Mouse (Mus musculus) liver, embryonic 13.5 days (tissue): ENCODE data around the gene Klrg1. TPM values are rescaled to one million over a fixed set of nuclear protein-coding genes. Genes with fewer than 3 reads are reported as not detected.

Source experiments
- ATAC-seq: fragments of 200-750 bp; cut with Nextera tagmentation; 2 replicates; pipeline ENCODE4 v1.8.0; 2017; ENCODE audit warnings: low read depth, mild to moderate bottlenecking, moderate number of reproducible peaks, moderate library complexity
- DNase-seq: peaks from one replicate; pipeline ENCODE4 v3.0.0; 2022
- H3K27ac ChIP-seq: fragments of 300-500 bp; sonication (generic); 2 replicates; pipeline ENCODE4 v1.5.1; 2015; ENCODE audit warnings: moderate library complexity, mild to moderate bottlenecking, inconsistent platforms
- H3K27me3 ChIP-seq: fragments of 300-500 bp; sonication (generic); 2 replicates; pipeline ENCODE4 v1.6.1; 2015; ENCODE audit warnings: mild to moderate bottlenecking, inconsistent platforms
- H3K36me3 ChIP-seq: fragments of 300-500 bp; sonication (generic); 2 replicates; pipeline ENCODE4 v1.6.1; 2015; ENCODE audit warnings: mild to moderate bottlenecking, inconsistent platforms
- H3K4me1 ChIP-seq: fragments of 300-500 bp; sonication (generic); replicated peaks from 2 replicates; pipeline ENCODE4 v1.6.1; 2015; ENCODE audit warnings: inconsistent platforms
- H3K4me2 ChIP-seq: fragments of 300-500 bp; sonication (generic); 2 replicates; pipeline ENCODE4 v1.6.1; 2015; ENCODE audit warnings: inconsistent platforms, mild to moderate bottlenecking, moderate library complexity
- H3K4me3 ChIP-seq: fragments of 300-500 bp; sonication (generic); replicated peaks from 2 replicates; pipeline ENCODE4 v1.5.1; 2015; ENCODE audit warnings: mild to moderate bottlenecking, inconsistent platforms
- H3K9ac ChIP-seq: fragments of 300-500 bp; sonication (generic); 2 replicates; pipeline ENCODE4 v1.6.1; 2015; ENCODE audit warnings: mild to moderate bottlenecking, inconsistent platforms
- H3K9me3 ChIP-seq: fragments of 300-500 bp; sonication (generic); replicated peaks from 2 replicates; pipeline ENCODE4 v1.6.1; 2016; ENCODE audit warnings: inconsistent platforms
- whole genome bisulfite sequencing: fragments of 180-500 bp; shearing (Covaris S2); methylation state at CpG from one replicate; pipeline ENCODE4 v1.1.7; 2015; ENCODE audit not compliant: insufficient replicate concordance; 5-methylcytosine and 5-hydroxymethylcytosine counted together
- polyA plus RNA-seq: library from polyadenylated mRNA; unstranded; fragments of >200 nt; fragmentation: Nextera tagmentation; extraction: Ambion mirVana; gene quantifications from 2 replicates; pipeline ENCODE4 v1.2.1, GENCODE M21; 2015

The Klrg1 gene
- not detected in 2 replicates for polyA plus RNA-seq

- Histone ChIP-seq H3K36me3 (no peaks in the 10 kb centered on the region), H3K27ac (no peak within 1 kb of the TSS), H3K4me3 (no peak within 1 kb of the TSS), H3K27me3 (no peaks in the 10 kb centered on the region), H3K4me2 (no peak within 1 kb of the TSS), H3K9me3 (no peaks in the 10 kb centered on the region), H3K4me1 (no peaks in the 10 kb centered on the region), H3K9ac (no peak within 1 kb of the TSS)
- DNase-seq, result no peak
- no peak for ATAC-seq
- 66% methylated on average over 6 of the region's 6 CpGs for WGBS
Measured at GRCm38 (mm10) chr6:122282782-122283181, at the start of gene Klrg1. Gene Klrg1, minus strand, starts transcription at chr6:122282882.

- no peaks in the 10 kb centered on the region for H3K27me3 ChIP-seq
- 77% methylated on average over 6 of the region's 6 CpGs for WGBS
- no peak for ATAC-seq
- DNase-seq, result no peak
- H3K4me3 ChIP-seq, result no peak overlapping the region
- no peak overlapping the region for H3K9ac ChIP-seq
- H3K36me3 ChIP-seq, result peaks cover 17% of the 10 kb centered on the region
- H3K27ac ChIP-seq, result no peak overlapping the region
- H3K9me3 ChIP-seq, result no peaks in the 10 kb centered on the region
- no peaks in the 10 kb centered on the region for H3K4me1 ChIP-seq
- no peak overlapping the region for H3K4me2 ChIP-seq
Measured at GRCm38 (mm10) chr6:122325361-122325975, 42.8 kb upstream of the Klrg1 start.

GRCm38 (mm10) chr6:122318726-122319125 lies 36.0 kb upstream of the Klrg1 start:
- Histone ChIP-seq H3K9me3 (no peaks in the 10 kb centered on the region), H3K9ac (no peak overlapping the region), H3K4me3 (no peak overlapping the region), H3K27me3 (no peaks in the 10 kb centered on the region), H3K36me3 (peaks cover 74% of the 10 kb centered on the region), H3K4me1 (no peaks in the 10 kb centered on the region), H3K27ac (no peak overlapping the region), H3K4me2 (no peak overlapping the region)
- ATAC-seq, result no peak
- WGBS, result 71% methylated on average over 1 of the region's 1 CpGs
- DNase-seq, result no peak

- WGBS, result 38% methylated on average over 5 of the region's 5 CpGs
- Histone ChIP-seq H3K4me2 (peak overlapping the region; percentile 88), H3K4me3 (peak overlapping the region; percentile 99), H3K27ac (peak overlapping the region; percentile 89), H3K27me3 (no peaks in the 10 kb centered on the region), H3K4me1 (peaks cover 27% of the 10 kb centered on the region), H3K36me3 (peaks cover 40% of the 10 kb centered on the region), H3K9me3 (no peaks in the 10 kb centered on the region), H3K9ac (peak overlapping the region; percentile 98)
- DNase-seq (no peak), ATAC-seq (no peak)
Measured at GRCm38 (mm10) chr6:122310187-122310820, 27.6 kb upstream of the Klrg1 start.

GRCm38 (mm10) chr6:122309446-122309960 lies 26.8 kb upstream of the Klrg1 start:
- peaks cover 27% of the 10 kb centered on the region for H3K4me1 ChIP-seq
- H3K4me3 ChIP-seq, result peak overlapping the region; percentile 99
- H3K4me2 ChIP-seq, result peak overlapping the region; percentile 88
- H3K9ac ChIP-seq, result peak overlapping the region; percentile 98
- WGBS, result 2% methylated on average over 11 of the region's 11 CpGs
- peak overlapping the region; percentile 89 for H3K27ac ChIP-seq
- ATAC-seq, result no peak
- no peaks in the 10 kb centered on the region for H3K27me3 ChIP-seq
- peaks cover 32% of the 10 kb centered on the region for H3K36me3 ChIP-seq
- H3K9me3 ChIP-seq, result no peaks in the 10 kb centered on the region
- peak; percentile 15 for DNase-seq

- Histone ChIP-seq H3K9me3 (no peaks in the 10 kb centered on the region), H3K4me2 (peak within 1 kb of the TSS; percentile 88), H3K9ac (peak within 1 kb of the TSS; percentile 98), H3K4me3 (peak within 1 kb of the TSS; percentile 99), H3K27me3 (no peaks in the 10 kb centered on the region), H3K27ac (peak within 1 kb of the TSS; percentile 89), H3K36me3 (peaks cover 24% of the 10 kb centered on the region), H3K4me1 (peaks cover 27% of the 10 kb centered on the region)
- DNase-seq, result peak; percentile 94
- ATAC-seq, result peak; percentile 97
- WGBS, result under 1% methylated on average over 49 of the region's 49 CpGs
Measured at GRCm38 (mm10) chr6:122308505-122309393, 26.1 kb upstream of the Klrg1 start, which contains the start of gene M6pr. Gene M6pr, plus strand, starts transcription at chr6:122308720.

GRCm38 (mm10) chr6:122308136-122308504 lies 25.4 kb upstream of the Klrg1 start:
- Histone ChIP-seq H3K27me3 (no peaks in the 10 kb centered on the region), H3K36me3 (peaks cover 18% of the 10 kb centered on the region), H3K4me2 (peak overlapping the region; percentile 88), H3K9me3 (no peaks in the 10 kb centered on the region), H3K27ac (no peak overlapping the region), H3K4me3 (peak overlapping the region; percentile 99), H3K9ac (no peak overlapping the region), H3K4me1 (peaks cover 27% of the 10 kb centered on the region)
- ATAC-seq (peak; percentile 0; the same call in 1 of the 2 replicates), DNase-seq (no peak)
- 66% methylated on average over 6 of the region's 6 CpGs for WGBS

GRCm38 (mm10) chr6:122306707-122307106 lies 24.0 kb upstream of the Klrg1 start:
- no peak overlapping the region for H3K27ac ChIP-seq

GRCm38 (mm10) chr6:122304790-122305555 lies 22.3 kb upstream of the Klrg1 start:
- no peak for ATAC-seq
- Histone ChIP-seq H3K9me3 (no peaks in the 10 kb centered on the region), H3K27ac (no peak overlapping the region), H3K36me3 (no peaks in the 10 kb centered on the region), H3K4me1 (peaks cover 8% of the 10 kb centered on the region), H3K27me3 (no peaks in the 10 kb centered on the region), H3K4me3 (no peak overlapping the region), H3K9ac (no peak overlapping the region), H3K4me2 (no peak overlapping the region)
- DNase-seq, result no peak
- WGBS, result 71% methylated on average over 12 of the region's 12 CpGs

More at GRCm38 (mm10) chr6:122306707-122307106, 24.0 kb upstream of the Klrg1 start:
- no peak overlapping the region for H3K4me2 ChIP-seq
- ATAC-seq (no peak), DNase-seq (no peak)
- peaks cover 25% of the 10 kb centered on the region for H3K4me1 ChIP-seq
- peaks cover 4% of the 10 kb centered on the region for H3K36me3 ChIP-seq
- H3K9ac ChIP-seq, result no peak overlapping the region
- H3K4me3 ChIP-seq, result no peak overlapping the region
- 69% methylated on average over 4 of the region's 4 CpGs for WGBS
- H3K27me3 ChIP-seq, result no peaks in the 10 kb centered on the region
- H3K9me3 ChIP-seq, result no peaks in the 10 kb centered on the region

- Histone ChIP-seq H3K4me1 (peaks cover 5% of the 10 kb centered on the region; the same call in 1 of the 2 replicates), H3K9me3 (no peaks in the 10 kb centered on the region), H3K27ac (no peak overlapping the region), H3K4me2 (no peak overlapping the region), H3K4me3 (no peak overlapping the region), H3K9ac (no peak overlapping the region), H3K27me3 (no peaks in the 10 kb centered on the region), H3K36me3 (no peaks in the 10 kb centered on the region)
- ATAC-seq (no peak), DNase-seq (peak; percentile 53)
- WGBS, result 20% methylated on average over 6 of the region's 6 CpGs
Measured at GRCm38 (mm10) chr6:122304355-122304754, 21.7 kb upstream of the Klrg1 start.
